Mouse (Mus musculus) neural tube, embryonic 11.5 days (tissue): ENCODE data around the gene Babam2. TPM values are rescaled to one million over a fixed set of nuclear protein-coding genes. Genes with fewer than 3 reads are reported as not detected.
"Not testable (repeated sequence)": the region's sequence is repeated elsewhere in the genome, so short reads cannot be mapped to it uniquely, and the experiment has no call there.

Source experiments
- ATAC-seq: fragments of 200-750 bp; cut with Nextera tagmentation; 2 replicates; pipeline ENCODE4 v1.8.0; 2017; ENCODE audit warnings: moderate number of reproducible peaks, mild to moderate bottlenecking, moderate TSS enrichment, moderate library complexity; ENCODE audit not compliant: insufficient read depth, low FRiP score, low TSS enrichment
- DNase-seq: peaks from one replicate; pipeline ENCODE4 v3.0.0-alpha.2; 2015; ENCODE audit warnings: low spot score
- H3K27ac ChIP-seq: fragments of 300-500 bp; sonication (generic); 2 replicates; pipeline ENCODE4 v1.5.1; 2014; ENCODE audit warnings: low read depth, mild to moderate bottlenecking, low read length
- H3K27me3 ChIP-seq: fragments of 300-500 bp; sonication (generic); 2 replicates; pipeline ENCODE4 v1.6.1; 2014; ENCODE audit warnings: mild to moderate bottlenecking, low read length, mixed read lengths; ENCODE audit not compliant: control insufficient read depth, insufficient read depth
- H3K36me3 ChIP-seq: fragments of 300-500 bp; sonication (generic); 2 replicates; pipeline ENCODE4 v1.6.1; 2014; ENCODE audit warnings: mild to moderate bottlenecking, low read length, moderate library complexity, mixed read lengths; ENCODE audit not compliant: control insufficient read depth, insufficient read depth
- H3K4me1 ChIP-seq: fragments of 300-500 bp; sonication (generic); 2 replicates; pipeline ENCODE4 v1.6.1; 2014; ENCODE audit warnings: low read length, mixed read lengths; ENCODE audit not compliant: control insufficient read depth, insufficient read depth
- H3K4me2 ChIP-seq: fragments of 300-500 bp; sonication (generic); 2 replicates; pipeline ENCODE4 v1.6.1; 2014; ENCODE audit warnings: low read depth, mild to moderate bottlenecking, moderate library complexity
- H3K4me3 ChIP-seq: fragments of 300-500 bp; sonication (generic); 2 replicates; pipeline ENCODE4 v1.5.1; 2014; ENCODE audit warnings: low read depth, low read length
- H3K9ac ChIP-seq: fragments of 300-500 bp; sonication (generic); 2 replicates; pipeline ENCODE4 v1.6.1; 2014; ENCODE audit warnings: mild to moderate bottlenecking, low read length
- H3K9me3 ChIP-seq: fragments of 300-500 bp; sonication (generic); 2 replicates; pipeline ENCODE4 v1.6.1; 2016; ENCODE audit warnings: low read length; ENCODE audit not compliant: control insufficient read depth
- WGBS: fragments of 180-500 bp; shearing (Covaris S2); extraction: QIAGEN DNeasy Blood & Tissue Kit; methylation state at CpG from one replicate; pipeline ENCODE4 v1.1.7; 2014; 5-methylcytosine and 5-hydroxymethylcytosine counted together
- polyA plus RNA-seq: library from polyadenylated mRNA; unstranded; fragments of >200 nt; fragmentation: Nextera tagmentation; extraction: Ambion mirVana; gene quantifications from 2 replicates; pipeline ENCODE4 v1.2.1, GENCODE M21; 2014

Gene Babam2
- polyA plus RNA-seq, 1 experiment from 2014 or later = 45.0 TPM

- Histone ChIP-seq H3K4me2 (no peak overlapping the region), H3K27ac (no peak overlapping the region), H3K9ac (no peak overlapping the region), H3K4me1 (no peaks in the 10 kb centered on the region), H3K9me3 (no peaks in the 10 kb centered on the region), H3K4me3 (no peak overlapping the region), H3K36me3 (no peaks in the 10 kb centered on the region), H3K27me3 (no peaks in the 10 kb centered on the region)
- 88% methylated on average over 1 of the region's 1 CpGs for WGBS
- ATAC-seq = no peak
- DNase-seq = no peak
These were observed 142.9 kb downstream of the Babam2 start for GRCm38 (mm10) chr5:31840406-31840805.

- H3K4me3 ChIP-seq = no peak overlapping the region
- no peak for DNase-seq
- no peak overlapping the region for H3K9ac ChIP-seq
- H3K27me3 ChIP-seq = no peaks in the 10 kb centered on the region
- no peak for ATAC-seq
- no peaks in the 10 kb centered on the region for H3K9me3 ChIP-seq
- H3K27ac ChIP-seq = no peak overlapping the region
- 91% methylated on average over 3 of the region's 3 CpGs for WGBS
- H3K4me1 ChIP-seq = no peaks in the 10 kb centered on the region
- no peaks in the 10 kb centered on the region for H3K36me3 ChIP-seq
- no peak overlapping the region for H3K4me2 ChIP-seq
These were observed 147.4 kb downstream of the Babam2 start for GRCm38 (mm10) chr5:31844856-31845255.

DNA sequence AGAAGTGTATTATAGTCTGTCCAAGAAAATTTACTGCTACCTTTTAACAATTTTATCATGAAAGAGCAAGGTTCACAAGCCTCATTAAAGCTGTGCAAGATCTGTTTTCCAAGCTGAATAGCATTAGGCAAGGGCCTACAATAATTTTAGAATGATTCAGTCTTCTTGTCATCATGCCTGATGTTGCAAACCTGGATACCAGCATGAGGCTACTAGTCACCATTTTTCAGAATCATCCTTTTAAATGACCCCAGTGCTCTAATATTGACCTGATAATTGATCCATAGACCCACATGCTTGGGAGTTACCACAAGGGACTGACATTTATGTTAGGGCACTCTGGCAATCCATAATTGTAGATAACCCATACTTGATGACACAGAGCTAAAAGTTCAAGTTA is 149.5 kb downstream of the Babam2 start:
- H3K4me3 ChIP-seq = no peak overlapping the region
- H3K4me2 ChIP-seq = no peak overlapping the region
- H3K9ac ChIP-seq = no peak overlapping the region
- H3K4me1 ChIP-seq = no peaks in the 10 kb centered on the region
- no peak for DNase-seq
- no peaks in the 10 kb centered on the region for H3K27me3 ChIP-seq
- ATAC-seq = no peak
- H3K9me3 ChIP-seq = no peaks in the 10 kb centered on the region
- no peak overlapping the region for H3K27ac ChIP-seq
- H3K36me3 ChIP-seq = no peaks in the 10 kb centered on the region

- Histone ChIP-seq H3K4me2 (no peak overlapping the region), H3K9me3 (no peaks in the 10 kb centered on the region), H3K27ac (no peak overlapping the region), H3K27me3 (no peaks in the 10 kb centered on the region), H3K36me3 (no peaks in the 10 kb centered on the region), H3K9ac (no peak overlapping the region), H3K4me3 (no peak overlapping the region), H3K4me1 (no peaks in the 10 kb centered on the region)
- DNase-seq (no peak), ATAC-seq (no peak)
These were observed 151.5 kb downstream of the Babam2 start for GRCm38 (mm10) chr5:31848995-31849394.

DNA sequence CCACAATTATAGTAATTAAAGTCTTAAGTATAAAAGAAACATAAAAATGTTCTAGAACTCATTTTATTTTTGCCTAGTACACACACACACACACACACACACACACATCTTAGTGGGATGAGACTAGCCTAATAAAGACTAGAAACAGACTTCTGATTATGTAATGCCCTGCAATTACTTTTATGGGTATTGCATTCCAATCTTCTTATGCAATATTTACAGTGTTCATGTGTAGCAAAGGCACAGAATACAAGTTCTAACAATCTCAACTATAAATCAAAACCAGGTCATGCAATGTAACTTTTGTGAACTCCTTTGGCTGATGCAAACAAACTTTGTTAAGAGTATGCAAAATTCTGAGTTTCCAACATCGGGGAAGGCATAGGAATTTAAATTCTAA is 155.3 kb downstream of the Babam2 start:
- no peak overlapping the region for H3K4me2 ChIP-seq
- no peak overlapping the region for H3K9ac ChIP-seq
- no peaks in the 10 kb centered on the region for H3K9me3 ChIP-seq
- H3K4me3 ChIP-seq = no peak overlapping the region
- H3K36me3 ChIP-seq = no peaks in the 10 kb centered on the region
- no peak overlapping the region for H3K27ac ChIP-seq
- no peak for ATAC-seq
- no peak for DNase-seq
- 94% methylated on average over 1 of the region's 1 CpGs for WGBS
- H3K4me1 ChIP-seq = no peaks in the 10 kb centered on the region
- no peaks in the 10 kb centered on the region for H3K27me3 ChIP-seq

GRCm38 (mm10) chr5:31853831-31854230 is 156.3 kb downstream of the Babam2 start:
- Histone ChIP-seq H3K27ac (no peak overlapping the region), H3K36me3 (no peaks in the 10 kb centered on the region), H3K4me1 (no peaks in the 10 kb centered on the region), H3K4me2 (no peak overlapping the region), H3K9me3 (no peaks in the 10 kb centered on the region), H3K4me3 (no peak overlapping the region), H3K9ac (no peak overlapping the region), H3K27me3 (no peaks in the 10 kb centered on the region)
- WGBS = 93% methylated on average over 1 of the region's 1 CpGs
- no peak for DNase-seq
- ATAC-seq = no peak

DNA sequence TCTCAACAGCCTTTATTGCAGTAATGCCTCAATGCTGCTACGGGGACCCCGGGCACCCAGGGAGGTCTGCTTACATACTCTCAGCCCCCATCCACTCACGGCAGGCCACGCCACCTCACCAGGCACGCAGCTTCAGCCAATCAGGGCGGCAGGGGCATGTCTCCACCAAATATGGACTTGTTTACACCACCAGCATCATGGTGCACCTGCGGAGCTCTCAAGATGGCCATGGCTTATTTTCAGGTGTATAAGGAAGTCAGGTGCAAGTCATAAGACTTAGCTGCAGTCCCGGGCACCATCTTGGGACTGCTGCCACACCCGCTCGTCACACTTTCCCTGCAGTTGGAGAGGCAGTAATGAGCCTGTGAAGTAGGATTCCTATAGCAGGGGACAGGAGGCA is 161.4 kb downstream of the Babam2 start:
- not testable (repeated sequence) for DNase-seq, H3K9ac ChIP-seq, H3K4me2 ChIP-seq, H3K36me3 ChIP-seq, H3K9me3 ChIP-seq, ATAC-seq, H3K27me3 ChIP-seq, H3K4me3 ChIP-seq, H3K27ac ChIP-seq, H3K4me1 ChIP-seq
- WGBS = 77% methylated on average over 10 of the region's 10 CpGs

DNA sequence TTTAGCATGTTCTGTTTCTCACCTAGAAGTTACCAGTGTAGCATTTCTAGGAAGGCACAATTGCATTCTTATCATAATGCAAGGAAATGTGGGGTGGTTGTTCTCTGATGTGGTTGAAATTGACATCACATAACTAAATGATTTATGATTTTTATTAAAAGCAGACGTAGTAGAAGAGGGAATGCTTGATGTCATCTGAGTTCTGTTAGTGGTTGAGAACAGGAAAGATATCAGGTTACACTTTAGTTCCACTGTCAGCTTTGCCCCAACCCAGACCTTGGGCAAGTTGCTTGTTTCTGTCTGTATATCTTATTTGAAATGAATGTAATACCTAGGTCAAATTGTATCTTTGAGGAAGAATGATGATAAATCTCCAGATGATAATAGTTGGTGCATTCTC is 162.9 kb downstream of the Babam2 start:
- 34% methylated on average over 1 of the region's 1 CpGs for WGBS
- DNase-seq = no peak

GRCm38 (mm10) chr5:31860831-31861624 is 163.5 kb downstream of the Babam2 start:
- Histone ChIP-seq H3K4me2 (no peak overlapping the region), H3K9me3 (no peaks in the 10 kb centered on the region), H3K9ac (no peak overlapping the region), H3K27ac (no peak overlapping the region), H3K27me3 (no peaks in the 10 kb centered on the region), H3K4me1 (no peaks in the 10 kb centered on the region), H3K4me3 (no peak overlapping the region), H3K36me3 (no peaks in the 10 kb centered on the region)
- ATAC-seq (no peak), DNase-seq (no peak)
- WGBS = 90% methylated on average over 5 of the region's 5 CpGs

More for the DNA sequence above, 162.9 kb downstream of the Babam2 start:
- Histone ChIP-seq H3K4me2 (no peak overlapping the region), H3K36me3 (no peaks in the 10 kb centered on the region), H3K4me3 (no peak overlapping the region), H3K27me3 (no peaks in the 10 kb centered on the region), H3K27ac (no peak overlapping the region), H3K4me1 (no peaks in the 10 kb centered on the region), H3K9ac (no peak overlapping the region), H3K9me3 (no peaks in the 10 kb centered on the region)
- ATAC-seq = no peak
